Mouse (Mus musculus): Measurements from ENCODE around the gene Slc35b2. TPM values are rescaled to one million over a fixed set of nuclear protein-coding genes. Genes with fewer than 3 reads are reported as not detected.

The Slc35b2 gene
- polyA plus RNA-seq, 1 experiment from 2014 or later: 91.5 TPM

- Histone ChIP-seq H3K4me2 (ENCODE audit: low read length) (no peak overlapping the region), H3K4me1 (replicated peaks; ENCODE audit: control insufficient read depth, insufficient read depth, low read length) (peaks cover 14% of the 10 kb centered on the region), H3K27me3 (replicated peaks; ENCODE audit: control insufficient read depth, insufficient read depth, low read length) (no peaks in the 10 kb centered on the region), H3K4me3 (replicated peaks; ENCODE audit: low read length) (no peak overlapping the region), H3K36me3 (ENCODE audit: control insufficient read depth, insufficient read depth) (no peaks in the 10 kb centered on the region), H3K9me3 (ENCODE audit: control insufficient read depth, low read length) (no peaks in the 10 kb centered on the region), H3K27ac (ENCODE audit: low read length) (no peak overlapping the region), H3K9ac (replicated peaks; ENCODE audit: low read depth, low read length) (no peak overlapping the region)
- no peak for ATAC-seq
- 64% methylated on average over 4 of the region's 4 CpGs for WGBS
These were observed 38.7 kb upstream of the Slc35b2 start for GRCm38 (mm10) chr17:45524961-45525360.

- Histone ChIP-seq H3K4me2 (ENCODE audit: low read length) (no peak overlapping the region), H3K27ac (ENCODE audit: low read length) (no peak overlapping the region), H3K36me3 (ENCODE audit: control insufficient read depth, insufficient read depth) (no peaks in the 10 kb centered on the region), H3K9ac (replicated peaks; ENCODE audit: low read depth, low read length) (no peak overlapping the region), H3K4me1 (replicated peaks; ENCODE audit: control insufficient read depth, insufficient read depth, low read length) (peaks cover 20% of the 10 kb centered on the region), H3K27me3 (replicated peaks; ENCODE audit: control insufficient read depth, insufficient read depth, low read length) (no peaks in the 10 kb centered on the region), H3K9me3 (ENCODE audit: control insufficient read depth, low read length) (no peaks in the 10 kb centered on the region), H3K4me3 (replicated peaks; ENCODE audit: low read length) (no peak overlapping the region)
- no peak for ATAC-seq
- WGBS: 17% methylated on average over 5 of the region's 5 CpGs
These were observed 37.1 kb upstream of the Slc35b2 start for GRCm38 (mm10) chr17:45526571-45526970.

- H3K4me3 ChIP-seq (replicated peaks; ENCODE audit: low read length): no peak overlapping the region
These were observed 33.3 kb upstream of the Slc35b2 start for GRCm38 (mm10) chr17:45530346-45530782.

GRCm38 (mm10) chr17:45532896-45533295, 30.8 kb upstream of the Slc35b2 start:
- no peak overlapping the region for H3K4me3 ChIP-seq (replicated peaks; ENCODE audit: low read length)
- 52% methylated on average over 15 of the region's 15 CpGs for WGBS
- peaks cover 9% of the 10 kb centered on the region for H3K27me3 ChIP-seq (replicated peaks; ENCODE audit: control insufficient read depth, insufficient read depth, low read length)
- H3K36me3 ChIP-seq (ENCODE audit: control insufficient read depth, insufficient read depth): no peaks in the 10 kb centered on the region
- no peak overlapping the region for H3K4me2 ChIP-seq (ENCODE audit: low read length)
- no peak overlapping the region for H3K27ac ChIP-seq (ENCODE audit: low read length)
- no peaks in the 10 kb centered on the region for H3K9me3 ChIP-seq (ENCODE audit: control insufficient read depth, low read length)
- no peak overlapping the region for H3K9ac ChIP-seq (replicated peaks; ENCODE audit: low read depth, low read length)
- peaks cover 17% of the 10 kb centered on the region for H3K4me1 ChIP-seq (replicated peaks; ENCODE audit: control insufficient read depth, insufficient read depth, low read length)
- ATAC-seq: no peak

More at GRCm38 (mm10) chr17:45530346-45530782, 33.3 kb upstream of the Slc35b2 start:
- no peaks in the 10 kb centered on the region for H3K36me3 ChIP-seq (ENCODE audit: control insufficient read depth, insufficient read depth)
- WGBS: 33% methylated on average over 13 of the region's 13 CpGs
- ATAC-seq: peak; percentile 90
- peaks cover 6% of the 10 kb centered on the region for H3K4me1 ChIP-seq (replicated peaks; ENCODE audit: control insufficient read depth, insufficient read depth, low read length)
- peaks cover 5% of the 10 kb centered on the region; the same call in 1 of the 2 replicates for H3K27me3 ChIP-seq (replicated peaks; ENCODE audit: control insufficient read depth, insufficient read depth, low read length)
- H3K9ac ChIP-seq (replicated peaks; ENCODE audit: low read depth, low read length): no peak overlapping the region
- 0 out of 2 replicates have a peak overlapping the region, but pooled peaks have one; percentile 4 for H3K4me2 ChIP-seq (ENCODE audit: low read length)
- H3K9me3 ChIP-seq (ENCODE audit: control insufficient read depth, low read length): no peaks in the 10 kb centered on the region
- peak overlapping the region; percentile 34; the same call in 1 of the 2 replicates for H3K27ac ChIP-seq (ENCODE audit: low read length)

GRCm38 (mm10) chr17:45536264-45536663, 27.4 kb upstream of the Slc35b2 start:
- Histone ChIP-seq H3K9ac (replicated peaks; ENCODE audit: low read depth, low read length) (no peak overlapping the region), H3K9me3 (ENCODE audit: control insufficient read depth, low read length) (no peaks in the 10 kb centered on the region)
- peak; percentile 64; the same call in 1 of the 2 replicates for ATAC-seq

GRCm38 (mm10) chr17:45538394-45538793, 25.3 kb upstream of the Slc35b2 start:
- 42% methylated on average over 4 of the region's 4 CpGs for WGBS
- H3K9me3 ChIP-seq (ENCODE audit: control insufficient read depth, low read length): no peaks in the 10 kb centered on the region
- no peak overlapping the region for H3K27ac ChIP-seq (ENCODE audit: low read length)
- H3K36me3 ChIP-seq (ENCODE audit: control insufficient read depth, insufficient read depth): no peaks in the 10 kb centered on the region
- H3K27me3 ChIP-seq (replicated peaks; ENCODE audit: control insufficient read depth, insufficient read depth, low read length): peaks cover 10% of the 10 kb centered on the region
- H3K4me1 ChIP-seq (replicated peaks; ENCODE audit: control insufficient read depth, insufficient read depth, low read length): peaks cover 14% of the 10 kb centered on the region
- H3K9ac ChIP-seq (replicated peaks; ENCODE audit: low read depth, low read length): no peak overlapping the region
- H3K4me3 ChIP-seq (replicated peaks; ENCODE audit: low read length): no peak overlapping the region
- no peak overlapping the region for H3K4me2 ChIP-seq (ENCODE audit: low read length)
- ATAC-seq: no peak

More at GRCm38 (mm10) chr17:45536264-45536663, 27.4 kb upstream of the Slc35b2 start:
- H3K27ac ChIP-seq (ENCODE audit: low read length): peak overlapping the region; percentile 18; the same call in 1 of the 2 replicates
- H3K4me1 ChIP-seq (replicated peaks; ENCODE audit: control insufficient read depth, insufficient read depth, low read length): peaks cover 11% of the 10 kb centered on the region
- H3K4me2 ChIP-seq (ENCODE audit: low read length): no peak overlapping the region
- H3K27me3 ChIP-seq (replicated peaks; ENCODE audit: control insufficient read depth, insufficient read depth, low read length): peaks cover 12% of the 10 kb centered on the region
- H3K36me3 ChIP-seq (ENCODE audit: control insufficient read depth, insufficient read depth): no peaks in the 10 kb centered on the region
- 3% methylated on average over 5 of the region's 5 CpGs for WGBS
- no peak overlapping the region for H3K4me3 ChIP-seq (replicated peaks; ENCODE audit: low read length)

- Histone ChIP-seq H3K4me1 (replicated peaks; ENCODE audit: control insufficient read depth, insufficient read depth, low read length) (peaks cover 26% of the 10 kb centered on the region), H3K9ac (replicated peaks; ENCODE audit: low read depth, low read length) (no peak overlapping the region), H3K36me3 (ENCODE audit: control insufficient read depth, insufficient read depth) (peaks cover 2% of the 10 kb centered on the region; the same call in 1 of the 2 replicates), H3K4me3 (replicated peaks; ENCODE audit: low read length) (no peak overlapping the region), H3K4me2 (ENCODE audit: low read length) (no peak overlapping the region), H3K9me3 (ENCODE audit: control insufficient read depth, low read length) (no peaks in the 10 kb centered on the region), H3K27ac (ENCODE audit: low read length) (no peak overlapping the region), H3K27me3 (replicated peaks; ENCODE audit: control insufficient read depth, insufficient read depth, low read length) (peaks cover 10% of the 10 kb centered on the region)
- ATAC-seq: no peak
- WGBS: 82% methylated on average over 21 of the region's 21 CpGs
These were observed 24.0 kb upstream of the Slc35b2 start for GRCm38 (mm10) chr17:45539664-45540063.

- no peak overlapping the region for H3K27ac ChIP-seq (ENCODE audit: low read length)
- H3K9me3 ChIP-seq (ENCODE audit: control insufficient read depth, low read length): no peaks in the 10 kb centered on the region
- 39% methylated on average over 6 of the region's 6 CpGs for WGBS
- H3K9ac ChIP-seq (replicated peaks; ENCODE audit: low read depth, low read length): no peak overlapping the region
- no peak overlapping the region for H3K4me3 ChIP-seq (replicated peaks; ENCODE audit: low read length)
- ATAC-seq: no peak
- peaks cover 32% of the 10 kb centered on the region for H3K4me1 ChIP-seq (replicated peaks; ENCODE audit: control insufficient read depth, insufficient read depth, low read length)
- peaks cover 12% of the 10 kb centered on the region for H3K36me3 ChIP-seq (ENCODE audit: control insufficient read depth, insufficient read depth)
- H3K27me3 ChIP-seq (replicated peaks; ENCODE audit: control insufficient read depth, insufficient read depth, low read length): peaks cover 13% of the 10 kb centered on the region; the same call in 1 of the 2 replicates
- H3K4me2 ChIP-seq (ENCODE audit: low read length): no peak overlapping the region
These were observed 21.5 kb upstream of the Slc35b2 start for GRCm38 (mm10) chr17:45542129-45542528.

GRCm38 (mm10) chr17:45542705-45543104, 21.0 kb upstream of the Slc35b2 start:
- Histone ChIP-seq H3K4me1 (replicated peaks; ENCODE audit: control insufficient read depth, insufficient read depth, low read length) (peaks cover 38% of the 10 kb centered on the region), H3K9ac (replicated peaks; ENCODE audit: low read depth, low read length) (no peak overlapping the region), H3K4me2 (ENCODE audit: low read length) (no peak overlapping the region), H3K36me3 (ENCODE audit: control insufficient read depth, insufficient read depth) (peaks cover 12% of the 10 kb centered on the region), H3K9me3 (ENCODE audit: control insufficient read depth, low read length) (no peaks in the 10 kb centered on the region), H3K27ac (ENCODE audit: low read length) (no peak overlapping the region), H3K27me3 (replicated peaks; ENCODE audit: control insufficient read depth, insufficient read depth, low read length) (peaks cover 13% of the 10 kb centered on the region; the same call in 1 of the 2 replicates), H3K4me3 (replicated peaks; ENCODE audit: low read length) (no peak overlapping the region)
- no peak for ATAC-seq
- WGBS: 67% methylated on average over 2 of the region's 2 CpGs

GRCm38 (mm10) chr17:45543115-45543514, 20.6 kb upstream of the Slc35b2 start:
- Histone ChIP-seq H3K36me3 (ENCODE audit: control insufficient read depth, insufficient read depth) (peaks cover 12% of the 10 kb centered on the region), H3K9me3 (ENCODE audit: control insufficient read depth, low read length) (no peaks in the 10 kb centered on the region), H3K4me2 (ENCODE audit: low read length) (no peak overlapping the region), H3K9ac (replicated peaks; ENCODE audit: low read depth, low read length) (no peak overlapping the region), H3K4me1 (replicated peaks; ENCODE audit: control insufficient read depth, insufficient read depth, low read length) (peaks cover 40% of the 10 kb centered on the region), H3K27me3 (replicated peaks; ENCODE audit: control insufficient read depth, insufficient read depth, low read length) (peaks cover 10% of the 10 kb centered on the region; the same call in 1 of the 2 replicates), H3K4me3 (replicated peaks; ENCODE audit: low read length) (no peak overlapping the region), H3K27ac (ENCODE audit: low read length) (no peak overlapping the region)
- ATAC-seq: no peak
- WGBS: 38% methylated on average over 1 of the region's 1 CpGs
